Mouse (Mus musculus): ENCODE results near the gene Shisa4. TPM values are rescaled to one million over a fixed set of nuclear protein-coding genes. Genes with fewer than 3 reads are reported as not detected.

The Shisa4 gene
- polyA plus RNA-seq (2015; fragmentation: Illumina TruSeq; extraction: RNeasy Lipid Tissue Mini Kit (QIAGEN cat#74804); ENCODE audit: insufficient read depth, low read depth, low replicate concordance) = 4.6 TPM

GRCm38 (mm10) chr1:135374868-135375581 is at the start of gene Shisa4:
Shisa4 (minus strand) TSS chr1:135375237.

GRCm38 (mm10) chr1:135324571-135324970 is 50.5 kb downstream of the Shisa4 start, which contains the start of gene Lmod1:
Lmod1 (plus strand) TSS chr1:135324807.

Other genes starting within 250 kb of the Shisa4 start
- 0.26 TPM for gene Ptpn7, start 242.5 kb downstream of the Shisa4 start, polyA plus RNA-seq (2015; fragmentation: Illumina TruSeq; extraction: RNeasy Lipid Tissue Mini Kit (QIAGEN cat#74804); ENCODE audit: insufficient read depth, low read depth, low replicate concordance)
- gene Arl8a, start 228.4 kb downstream of the Shisa4 start, polyA plus RNA-seq (2015; fragmentation: Illumina TruSeq; extraction: RNeasy Lipid Tissue Mini Kit (QIAGEN cat#74804); ENCODE audit: insufficient read depth, low read depth, low replicate concordance) = 12.8 TPM
- gene Gpr37l1, start 207.6 kb downstream of the Shisa4 start, polyA plus RNA-seq (2015; fragmentation: Illumina TruSeq; extraction: RNeasy Lipid Tissue Mini Kit (QIAGEN cat#74804); ENCODE audit: insufficient read depth, low read depth, low replicate concordance) = 1.1 TPM
- 4.0 TPM for gene Elf3, start 116.7 kb downstream of the Shisa4 start, polyA plus RNA-seq (2015; fragmentation: Illumina TruSeq; extraction: RNeasy Lipid Tissue Mini Kit (QIAGEN cat#74804); ENCODE audit: insufficient read depth, low read depth, low replicate concordance)
- gene Rnpep, start 91.2 kb downstream of the Shisa4 start, polyA plus RNA-seq (2015; fragmentation: Illumina TruSeq; extraction: RNeasy Lipid Tissue Mini Kit (QIAGEN cat#74804); ENCODE audit: insufficient read depth, low read depth, low replicate concordance) = 15.7 TPM
- 18.8 TPM for gene Timm17a, start 61.5 kb downstream of the Shisa4 start, polyA plus RNA-seq (2015; fragmentation: Illumina TruSeq; extraction: RNeasy Lipid Tissue Mini Kit (QIAGEN cat#74804); ENCODE audit: insufficient read depth, low read depth, low replicate concordance)
- 4.8 TPM for gene Lmod1, start 50.4 kb downstream of the Shisa4 start, polyA plus RNA-seq (2015; fragmentation: Illumina TruSeq; extraction: RNeasy Lipid Tissue Mini Kit (QIAGEN cat#74804); ENCODE audit: insufficient read depth, low read depth, low replicate concordance)
- gene Ipo9, start 55.3 kb upstream of the Shisa4 start, polyA plus RNA-seq (2015; fragmentation: Illumina TruSeq; extraction: RNeasy Lipid Tissue Mini Kit (QIAGEN cat#74804); ENCODE audit: insufficient read depth, low read depth, low replicate concordance) = 9.2 TPM
- gene Nav1, start 232.1 kb upstream of the Shisa4 start, polyA plus RNA-seq (2015; fragmentation: Illumina TruSeq; extraction: RNeasy Lipid Tissue Mini Kit (QIAGEN cat#74804); ENCODE audit: insufficient read depth, low read depth, low replicate concordance) = 8.3 TPM

Data from pancreas, adult 10 weeks (tissue).